Mouse (Mus musculus) cerebellum, postnatal 4 days (tissue): ENCODE measurements around the gene Adam23.

ENCODE experiments used
- DNase-seq, 2 experiments: peaks; one replicate each; pipeline ENCODE4 v3.0.0; 2022; ENCODE audit warnings: low spot score in 2 of 2, mixed read lengths in 1 of 2

Gene Adam23

GRCm38 (mm10) chr1:63445656-63446046 lies at the start of gene Adam23:
Gene Adam23 (plus strand): TSS chr1:63445891.
- DNase-seq = peak; percentile 44 to 75

- DNase-seq = peak in 1 of 2 experiments; percentile 34
Measured at GRCm38 (mm10) chr1:63401130-63401529, 44.6 kb upstream of the Adam23 start.

- peak in 1 of 2 experiments; percentile 10 for DNase-seq
Measured at GRCm38 (mm10) chr1:63403601-63404000, 42.1 kb upstream of the Adam23 start.

GRCm38 (mm10) chr1:63408344-63408743 lies 37.3 kb upstream of the Adam23 start:
- DNase-seq = no peak

- DNase-seq = no peak
Measured at GRCm38 (mm10) chr1:63418491-63418890, 27.2 kb upstream of the Adam23 start.

- no peak for DNase-seq
Measured at GRCm38 (mm10) chr1:63430668-63431067, 15.0 kb upstream of the Adam23 start.

- no peak for DNase-seq
Measured at GRCm38 (mm10) chr1:63431166-63431565, 14.5 kb upstream of the Adam23 start.

GRCm38 (mm10) chr1:63431842-63432241 lies 13.8 kb upstream of the Adam23 start:
- DNase-seq = no peak

GRCm38 (mm10) chr1:63434052-63434451 lies 11.6 kb upstream of the Adam23 start:
- DNase-seq = no peak

GRCm38 (mm10) chr1:63437529-63437928 lies 8.2 kb upstream of the Adam23 start:
- no peak for DNase-seq

GRCm38 (mm10) chr1:63442186-63442585 lies 3.5 kb upstream of the Adam23 start:
- DNase-seq = no peak

- no peak for DNase-seq
Measured at GRCm38 (mm10) chr1:63442616-63443015, 3.1 kb upstream of the Adam23 start.

- DNase-seq = no peak
Measured at GRCm38 (mm10) chr1:63445149-63445609, 512 bp upstream of the Adam23 start.

- peak in 1 of 2 experiments; percentile 25 for DNase-seq
Measured at GRCm38 (mm10) chr1:63446047-63446704, 485 bp downstream of the Adam23 start.

- DNase-seq = no peak
Measured at GRCm38 (mm10) chr1:63446721-63447120, 1.0 kb downstream of the Adam23 start.

GRCm38 (mm10) chr1:63450091-63450490 lies 4.4 kb downstream of the Adam23 start:
- DNase-seq = no peak

- no peak for DNase-seq
Measured at GRCm38 (mm10) chr1:63453332-63453887, 7.7 kb downstream of the Adam23 start.

GRCm38 (mm10) chr1:63457801-63458519 lies 12.3 kb downstream of the Adam23 start:
- peak in 1 of 2 experiments; percentile 14 for DNase-seq

- no peak for DNase-seq
Measured at GRCm38 (mm10) chr1:63459151-63459550, 13.5 kb downstream of the Adam23 start.

- DNase-seq = no peak
Measured at GRCm38 (mm10) chr1:63459926-63460325, 14.2 kb downstream of the Adam23 start.

- DNase-seq = no peak
Measured at GRCm38 (mm10) chr1:63464441-63464840, 18.8 kb downstream of the Adam23 start.

- no peak for DNase-seq
Measured at GRCm38 (mm10) chr1:63473272-63473671, 27.6 kb downstream of the Adam23 start.

GRCm38 (mm10) chr1:63473696-63474095 lies 28.0 kb downstream of the Adam23 start:
- DNase-seq = no peak
